Mouse (Mus musculus) heart, postnatal 36 days (tissue): ENCODE measurements around the gene Ilvbl. TPM values are rescaled to one million over a fixed set of nuclear protein-coding genes. Genes with fewer than 3 reads are reported as not detected.
"Not testable (repeated sequence)": the region's sequence is repeated elsewhere in the genome, so short reads cannot be mapped to it uniquely, and the experiment has no call there.

ENCODE experiments used
- DNase-seq, 2 experiments: peaks; one replicate each; pipeline ENCODE4 v3.0.0; 2021 to 2022
- intact Hi-C: fragments of 180-260 bp; cut with DNase I; formaldehyde crosslinking; loops from one replicate; pipeline ENCODE4 v1.15.1; 2025
- total RNA-seq, 2 experiments: library from RNA; stranded (reverse); gene quantifications; 2 replicates each; pipeline ENCODE4 v1.2.3; 2021

Ilvbl gene
- 10 to 100 TPM; 42.3 to 42.7 TPM for total RNA-seq

GRCm38 (mm10) chr10:78574250-78575104 is at the start of gene Ilvbl:
TSS of gene Ilvbl (plus strand) at chr10:78574346.
- intact Hi-C loops, result loop anchor here (1.0 to 5.0 kb wide), 2 partner anchors 17 to 397 kb away; partner anchors contain the start of gene Syde1
- peak; percentile 94 to 96 for DNase-seq

- intact Hi-C loops, DNase-seq: not testable (repeated sequence)
Measured at GRCm38 (mm10) chr10:78525071-78525470, 49.1 kb upstream of the Ilvbl start.

GRCm38 (mm10) chr10:78525511-78525910 is 48.6 kb upstream of the Ilvbl start:
- intact Hi-C loops, result no loop called here
- DNase-seq, result no peak

GRCm38 (mm10) chr10:78540943-78541342 is 33.2 kb upstream of the Ilvbl start:
- intact Hi-C loops, result loop anchor here (1.0 kb wide), 1 partner anchor 64 kb away; no protein-coding TSS in a partner anchor
- peak; percentile 13 to 35 for DNase-seq

- intact Hi-C loops, result loop anchor here (5.0 kb wide), 1 partner anchor 37 kb away; no protein-coding TSS in a partner anchor
- DNase-seq, result no peak
Measured at GRCm38 (mm10) chr10:78565070-78565469, 9.1 kb upstream of the Ilvbl start.

GRCm38 (mm10) chr10:78569191-78569590 is 5.0 kb upstream of the Ilvbl start:
- intact Hi-C loops, result loop anchor here (5.0 kb wide), 1 partner anchor 33 kb away; no protein-coding TSS in a partner anchor
- DNase-seq, result no peak

- intact Hi-C loops, result loop anchor here (5.0 kb wide), 1 partner anchor 33 kb away; no protein-coding TSS in a partner anchor
- no peak for DNase-seq
Measured at GRCm38 (mm10) chr10:78569686-78570085, 4.5 kb upstream of the Ilvbl start.

- intact Hi-C loops, result no loop called here
- DNase-seq, result no peak
Measured at GRCm38 (mm10) chr10:78570416-78570815, 3.7 kb upstream of the Ilvbl start.

GRCm38 (mm10) chr10:78570897-78571296 is 3.2 kb upstream of the Ilvbl start:
- no peak for DNase-seq
- intact Hi-C loops, result no loop called here

- intact Hi-C loops, result no loop called here
- no peak for DNase-seq
Measured at GRCm38 (mm10) chr10:78573226-78573625, 920 bp upstream of the Ilvbl start.

GRCm38 (mm10) chr10:78575105-78575632 is 1.0 kb downstream of the Ilvbl start:
- DNase-seq, result no peak
- intact Hi-C loops, result loop anchor here (1.0 to 5.0 kb wide), 2 partner anchors 16 to 398 kb away; partner anchors contain the start of gene Syde1

GRCm38 (mm10) chr10:78575690-78576089 is 1.5 kb downstream of the Ilvbl start:
- no peak for DNase-seq
- intact Hi-C loops, result loop anchor here (1.0 to 5.0 kb wide), 2 partner anchors 16 to 398 kb away; partner anchors contain the start of gene Syde1

- intact Hi-C loops, result loop anchor here (5.0 kb wide), 1 partner anchor 399 kb away; no protein-coding TSS in a partner anchor
- DNase-seq, result no peak
Measured at GRCm38 (mm10) chr10:78576435-78577184, 2.5 kb downstream of the Ilvbl start.

GRCm38 (mm10) chr10:78578204-78578603 is 4.1 kb downstream of the Ilvbl start:
- no peak for DNase-seq
- intact Hi-C loops, result loop anchor here (5.0 kb wide), 1 partner anchor 401 kb away; no protein-coding TSS in a partner anchor

GRCm38 (mm10) chr10:78581121-78581520 is 7.0 kb downstream of the Ilvbl start:
- intact Hi-C loops, result loop anchor here (10.0 kb wide), 1 partner anchor 514 kb away; the partner anchor contains the start of gene 2610008E11Rik
- no peak for DNase-seq

- intact Hi-C loops, result loop anchor here (10.0 kb wide), 1 partner anchor 511 kb away; the partner anchor contains the start of gene 2610008E11Rik
- DNase-seq, result no peak
Measured at GRCm38 (mm10) chr10:78583347-78583746, 9.2 kb downstream of the Ilvbl start.

- no peak for DNase-seq
- intact Hi-C loops, result loop anchor here (10.0 kb wide), 1 partner anchor 511 kb away; the partner anchor contains the start of gene 2610008E11Rik
Measured at GRCm38 (mm10) chr10:78583939-78584338, 9.8 kb downstream of the Ilvbl start.

GRCm38 (mm10) chr10:78584996-78585395 is 10.8 kb downstream of the Ilvbl start:
- intact Hi-C loops, result loop anchor here (10.0 kb wide), 1 partner anchor 510 kb away; the partner anchor contains the start of gene 2610008E11Rik
- DNase-seq, result no peak

GRCm38 (mm10) chr10:78585606-78586005 is 11.5 kb downstream of the Ilvbl start:
- intact Hi-C loops, result loop anchor here (10.0 kb wide), 1 partner anchor 509 kb away; the partner anchor contains the start of gene 2610008E11Rik

GRCm38 (mm10) chr10:78586026-78586425 is 11.9 kb downstream of the Ilvbl start:
- no peak for DNase-seq
- intact Hi-C loops, result loop anchor here (10.0 kb wide), 1 partner anchor 509 kb away; the partner anchor contains the start of gene 2610008E11Rik

More at GRCm38 (mm10) chr10:78585606-78586005, 11.5 kb downstream of the Ilvbl start:
- no peak for DNase-seq
